Mouse (Mus musculus): ENCODE data around the gene Syne1. TPM values are rescaled to one million over a fixed set of nuclear protein-coding genes. Genes with fewer than 3 reads are reported as not detected.
A peak's percentile ranks its signal among the peaks of the same experiment; 100 is the strongest.

Syne1 gene
- polyA plus RNA-seq, 1 experiment from 2014 or later: 2.4 TPM

- Histone ChIP-seq H3K36me3 (ENCODE audit: control insufficient read depth, insufficient read depth, low read length) (no peaks in the 10 kb centered on the region), H3K27ac (ENCODE audit: low read depth, low read length) (no peak overlapping the region), H3K9me3 (ENCODE audit: control insufficient read depth, low read length) (no peaks in the 10 kb centered on the region), H3K9ac (ENCODE audit: low read length) (no peak overlapping the region), H3K27me3 (ENCODE audit: control insufficient read depth, insufficient read depth, low read length) (no peaks in the 10 kb centered on the region), H3K4me2 (ENCODE audit: low read depth, low read length, severe bottlenecking) (no peak overlapping the region), H3K4me1 (replicated peaks; ENCODE audit: control insufficient read depth, insufficient read depth, low read length) (no peaks in the 10 kb centered on the region), H3K4me3 (ENCODE audit: low read depth, low read length) (no peak overlapping the region)
- no peak for DNase-seq (ENCODE audit: low spot score)
- 93% methylated on average over 8 of the region's 8 CpGs for WGBS
- no peak for ATAC-seq (replicated peaks; ENCODE audit: low FRiP score)
Observed at GRCm38 (mm10) chr10:5570059-5570458, 18.8 kb upstream of the Syne1 start.

DNA sequence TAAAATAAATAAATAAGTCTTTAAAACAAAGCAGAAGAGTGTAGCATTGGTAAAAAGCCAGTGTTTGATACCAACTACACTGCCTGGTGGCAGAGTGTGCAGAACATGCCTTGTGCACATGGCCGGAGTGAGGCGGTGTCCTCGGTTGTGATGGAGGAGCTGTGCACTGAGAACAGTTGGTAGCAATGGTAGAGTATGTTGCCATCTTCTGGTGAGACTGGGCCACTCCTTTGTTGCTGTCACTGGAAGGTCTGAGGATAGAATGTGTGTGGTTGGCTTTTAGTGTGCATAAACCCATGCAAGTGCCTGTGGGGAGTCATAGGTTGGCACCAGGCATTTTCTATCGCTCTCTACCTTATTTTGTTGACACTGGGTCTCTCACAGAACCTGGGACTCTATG lies 17.7 kb upstream of the Syne1 start:
- WGBS: 83% methylated on average over 4 of the region's 4 CpGs

DNA sequence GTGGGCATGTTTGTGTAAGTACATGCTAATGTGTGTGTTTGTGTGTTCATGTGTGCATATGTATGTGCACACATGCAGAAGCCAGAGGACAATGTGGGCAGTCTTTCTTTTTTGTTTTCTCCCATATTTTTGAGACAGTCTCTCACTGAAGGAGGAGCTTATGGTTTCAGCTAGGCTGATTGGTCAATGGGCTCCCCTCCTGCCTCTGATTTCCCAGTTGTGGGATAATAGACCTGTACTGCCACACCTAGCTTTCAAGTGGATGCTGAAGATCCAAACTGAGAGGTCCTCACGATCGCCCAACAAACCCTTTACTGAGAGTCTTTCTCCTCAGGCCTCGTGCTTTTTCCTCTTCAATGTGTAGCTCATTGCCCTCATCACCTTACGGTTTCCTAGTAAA lies 10.4 kb upstream of the Syne1 start:
- no peak overlapping the region for H3K27ac ChIP-seq (ENCODE audit: low read depth, low read length)
- no peaks in the 10 kb centered on the region for H3K4me1 ChIP-seq (replicated peaks; ENCODE audit: control insufficient read depth, insufficient read depth, low read length)
- no peak overlapping the region for H3K4me3 ChIP-seq (ENCODE audit: low read depth, low read length)
- no peaks in the 10 kb centered on the region for H3K27me3 ChIP-seq (ENCODE audit: control insufficient read depth, insufficient read depth, low read length)
- H3K36me3 ChIP-seq (ENCODE audit: control insufficient read depth, insufficient read depth, low read length): no peaks in the 10 kb centered on the region
- H3K9ac ChIP-seq (ENCODE audit: low read length): no peak overlapping the region
- no peak overlapping the region for H3K4me2 ChIP-seq (ENCODE audit: low read depth, low read length, severe bottlenecking)
- 87% methylated on average over 4 of the region's 4 CpGs for WGBS
- no peak for DNase-seq (ENCODE audit: low spot score)
- no peak for ATAC-seq (replicated peaks; ENCODE audit: low FRiP score)
- H3K9me3 ChIP-seq (ENCODE audit: control insufficient read depth, low read length): no peaks in the 10 kb centered on the region

More for the DNA sequence above, 17.7 kb upstream of the Syne1 start:
- ATAC-seq (replicated peaks; ENCODE audit: low FRiP score) (no peak), DNase-seq (ENCODE audit: low spot score) (no peak)
- Histone ChIP-seq H3K9ac (ENCODE audit: low read length) (no peak overlapping the region), H3K27ac (ENCODE audit: low read depth, low read length) (no peak overlapping the region), H3K36me3 (ENCODE audit: control insufficient read depth, insufficient read depth, low read length) (no peaks in the 10 kb centered on the region), H3K27me3 (ENCODE audit: control insufficient read depth, insufficient read depth, low read length) (no peaks in the 10 kb centered on the region), H3K9me3 (ENCODE audit: control insufficient read depth, low read length) (no peaks in the 10 kb centered on the region), H3K4me1 (replicated peaks; ENCODE audit: control insufficient read depth, insufficient read depth, low read length) (no peaks in the 10 kb centered on the region), H3K4me3 (ENCODE audit: low read depth, low read length) (no peak overlapping the region), H3K4me2 (ENCODE audit: low read depth, low read length, severe bottlenecking) (no peak overlapping the region)

- H3K4me2 ChIP-seq (ENCODE audit: low read depth, low read length, severe bottlenecking): no peak overlapping the region
- WGBS: 84% methylated on average over 4 of the region's 4 CpGs
- H3K27me3 ChIP-seq (ENCODE audit: control insufficient read depth, insufficient read depth, low read length): no peaks in the 10 kb centered on the region
- H3K36me3 ChIP-seq (ENCODE audit: control insufficient read depth, insufficient read depth, low read length): no peaks in the 10 kb centered on the region
- H3K4me1 ChIP-seq (replicated peaks; ENCODE audit: control insufficient read depth, insufficient read depth, low read length): no peaks in the 10 kb centered on the region
- H3K9me3 ChIP-seq (ENCODE audit: control insufficient read depth, low read length): no peaks in the 10 kb centered on the region
- no peak for DNase-seq (ENCODE audit: low spot score)
- H3K4me3 ChIP-seq (ENCODE audit: low read depth, low read length): no peak overlapping the region
- no peak overlapping the region for H3K27ac ChIP-seq (ENCODE audit: low read depth, low read length)
- ATAC-seq (replicated peaks; ENCODE audit: low FRiP score): no peak
- no peak overlapping the region for H3K9ac ChIP-seq (ENCODE audit: low read length)
Observed at GRCm38 (mm10) chr10:5560526-5560925, 9.2 kb upstream of the Syne1 start.

- Histone ChIP-seq H3K4me2 (ENCODE audit: low read depth, low read length, severe bottlenecking) (no peak overlapping the region), H3K4me3 (ENCODE audit: low read depth, low read length) (no peak overlapping the region), H3K36me3 (ENCODE audit: control insufficient read depth, insufficient read depth, low read length) (no peaks in the 10 kb centered on the region), H3K9me3 (ENCODE audit: control insufficient read depth, low read length) (no peaks in the 10 kb centered on the region), H3K27me3 (ENCODE audit: control insufficient read depth, insufficient read depth, low read length) (no peaks in the 10 kb centered on the region), H3K4me1 (replicated peaks; ENCODE audit: control insufficient read depth, insufficient read depth, low read length) (no peaks in the 10 kb centered on the region), H3K9ac (ENCODE audit: low read length) (no peak overlapping the region), H3K27ac (ENCODE audit: low read depth, low read length) (no peak overlapping the region)
- DNase-seq (ENCODE audit: low spot score): no peak
- no peak for ATAC-seq (replicated peaks; ENCODE audit: low FRiP score)
Observed at GRCm38 (mm10) chr10:5558808-5559207, 7.5 kb upstream of the Syne1 start.

DNA sequence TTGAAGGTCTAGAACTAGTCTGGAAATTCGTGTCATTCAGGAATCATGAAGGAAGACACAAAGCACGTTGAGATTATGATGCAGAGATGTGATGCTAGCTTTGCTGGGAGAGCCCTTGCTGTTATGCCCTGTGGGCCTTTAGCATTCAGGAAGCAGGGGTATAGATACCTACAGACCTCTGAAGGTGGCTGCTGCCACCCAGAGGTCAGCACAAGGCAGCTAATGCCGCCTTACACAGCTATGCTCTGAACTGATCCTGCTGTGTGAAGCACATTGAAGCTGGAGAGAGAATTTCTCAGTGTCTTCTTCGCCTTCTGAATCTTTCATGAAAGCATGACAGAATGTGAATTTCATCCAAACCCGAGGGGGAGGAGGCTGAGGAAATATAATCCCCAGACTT lies 3.7 kb upstream of the Syne1 start:
- ATAC-seq (replicated peaks; ENCODE audit: low FRiP score): no peak
- peaks cover 2% of the 10 kb centered on the region; the same call in 1 of the 2 replicates for H3K4me1 ChIP-seq (replicated peaks; ENCODE audit: control insufficient read depth, insufficient read depth, low read length)
- H3K4me3 ChIP-seq (ENCODE audit: low read depth, low read length): no peak overlapping the region
- no peak overlapping the region for H3K4me2 ChIP-seq (ENCODE audit: low read depth, low read length, severe bottlenecking)
- no peak overlapping the region for H3K9ac ChIP-seq (ENCODE audit: low read length)
- H3K9me3 ChIP-seq (ENCODE audit: control insufficient read depth, low read length): no peaks in the 10 kb centered on the region
- DNase-seq (ENCODE audit: low spot score): no peak
- H3K27me3 ChIP-seq (ENCODE audit: control insufficient read depth, insufficient read depth, low read length): no peaks in the 10 kb centered on the region
- no peak overlapping the region for H3K27ac ChIP-seq (ENCODE audit: low read depth, low read length)
- H3K36me3 ChIP-seq (ENCODE audit: control insufficient read depth, insufficient read depth, low read length): no peaks in the 10 kb centered on the region
- 24% methylated on average over 5 of the region's 5 CpGs for WGBS

DNA sequence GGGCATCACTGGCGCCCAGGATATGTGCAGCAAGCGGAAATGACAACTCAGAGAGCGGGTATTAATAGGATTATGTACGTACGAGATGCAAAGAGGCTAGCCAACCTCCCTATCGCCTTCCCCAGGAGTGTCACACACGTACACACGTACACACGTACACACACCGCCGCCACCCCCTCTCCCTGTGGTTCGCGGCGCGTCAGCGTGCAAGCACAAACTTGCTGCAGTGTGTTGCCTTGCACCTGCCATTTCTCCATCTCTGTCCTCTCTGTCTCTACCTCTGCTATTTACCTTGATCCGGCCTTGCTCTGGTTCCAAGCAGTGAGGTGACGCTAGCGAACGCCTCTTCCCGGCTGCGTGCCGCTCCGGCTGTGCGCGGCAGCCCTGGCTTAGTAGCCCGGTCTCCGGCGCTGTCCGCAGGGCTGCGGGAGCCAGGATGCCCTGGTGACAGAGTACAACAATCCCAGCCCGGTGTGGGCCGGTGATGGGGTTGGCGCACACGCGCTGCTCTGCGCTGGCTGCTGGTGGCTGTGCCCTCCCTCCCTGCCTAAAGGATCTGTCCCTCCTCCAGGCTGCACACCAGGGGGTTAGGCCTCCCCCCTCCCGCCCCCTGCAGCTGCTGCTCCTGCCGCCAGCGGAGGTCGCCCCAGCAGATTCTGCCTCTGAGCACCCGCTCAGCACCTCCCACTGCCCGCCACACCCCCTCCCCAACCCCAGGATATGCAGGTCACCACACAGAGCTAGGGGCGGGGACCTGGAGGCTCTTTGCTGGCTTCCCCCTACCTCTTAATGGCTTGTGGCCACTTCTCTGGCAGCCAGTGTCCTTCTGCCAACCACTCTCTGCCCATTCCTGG lies 887 bp downstream of the Syne1 start:
- H3K36me3 ChIP-seq (ENCODE audit: control insufficient read depth, insufficient read depth, low read length): no peaks in the 10 kb centered on the region
- H3K4me3 ChIP-seq (ENCODE audit: low read depth, low read length): peak overlapping the region; percentile 49
- DNase-seq (ENCODE audit: low spot score) (peak; percentile 80), ATAC-seq (replicated peaks; ENCODE audit: low FRiP score) (peak; percentile 88)
- 1% methylated on average over 43 of the region's 44 CpGs for WGBS
- H3K27me3 ChIP-seq (ENCODE audit: control insufficient read depth, insufficient read depth, low read length): no peaks in the 10 kb centered on the region
- peak overlapping the region; percentile 95 for H3K4me2 ChIP-seq (ENCODE audit: low read depth, low read length, severe bottlenecking)
- peaks cover 2% of the 10 kb centered on the region; the same call in 1 of the 2 replicates for H3K4me1 ChIP-seq (replicated peaks; ENCODE audit: control insufficient read depth, insufficient read depth, low read length)
- H3K9ac ChIP-seq (ENCODE audit: low read length): peak overlapping the region; percentile 54
- no peak overlapping the region for H3K27ac ChIP-seq (ENCODE audit: low read depth, low read length)
- H3K9me3 ChIP-seq (ENCODE audit: control insufficient read depth, low read length): no peaks in the 10 kb centered on the region

DNA sequence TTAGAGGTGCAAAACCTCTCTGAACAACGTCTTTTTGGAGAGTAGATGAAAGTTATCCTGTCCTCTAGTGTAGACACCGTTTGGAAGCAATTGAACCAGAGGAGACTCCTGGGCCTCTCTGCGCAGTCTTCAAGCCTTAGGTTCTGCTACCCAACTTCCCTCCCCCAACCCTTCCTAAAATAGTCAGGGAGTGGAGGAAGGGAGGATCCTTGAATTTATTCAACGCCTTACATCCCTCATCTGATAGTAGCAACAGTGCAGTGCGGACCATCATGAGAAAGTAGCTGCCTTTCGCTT lies 1.5 kb downstream of the Syne1 start:
- H3K36me3 ChIP-seq (ENCODE audit: control insufficient read depth, insufficient read depth, low read length): no peaks in the 10 kb centered on the region
- H3K9me3 ChIP-seq (ENCODE audit: control insufficient read depth, low read length): no peaks in the 10 kb centered on the region
- peak overlapping the region; percentile 95 for H3K4me2 ChIP-seq (ENCODE audit: low read depth, low read length, severe bottlenecking)
- H3K9ac ChIP-seq (ENCODE audit: low read length): peak overlapping the region; percentile 54
- WGBS: 7% methylated on average over 6 of the region's 6 CpGs
- peak; percentile 45 for ATAC-seq (replicated peaks; ENCODE audit: low FRiP score)
- no peak for DNase-seq (ENCODE audit: low spot score)
- no peaks in the 10 kb centered on the region for H3K27me3 ChIP-seq (ENCODE audit: control insufficient read depth, insufficient read depth, low read length)
- H3K4me3 ChIP-seq (ENCODE audit: low read depth, low read length): peak overlapping the region; percentile 49
- H3K4me1 ChIP-seq (replicated peaks; ENCODE audit: control insufficient read depth, insufficient read depth, low read length): peaks cover 2% of the 10 kb centered on the region; the same call in 1 of the 2 replicates
- H3K27ac ChIP-seq (ENCODE audit: low read depth, low read length): no peak overlapping the region

DNA sequence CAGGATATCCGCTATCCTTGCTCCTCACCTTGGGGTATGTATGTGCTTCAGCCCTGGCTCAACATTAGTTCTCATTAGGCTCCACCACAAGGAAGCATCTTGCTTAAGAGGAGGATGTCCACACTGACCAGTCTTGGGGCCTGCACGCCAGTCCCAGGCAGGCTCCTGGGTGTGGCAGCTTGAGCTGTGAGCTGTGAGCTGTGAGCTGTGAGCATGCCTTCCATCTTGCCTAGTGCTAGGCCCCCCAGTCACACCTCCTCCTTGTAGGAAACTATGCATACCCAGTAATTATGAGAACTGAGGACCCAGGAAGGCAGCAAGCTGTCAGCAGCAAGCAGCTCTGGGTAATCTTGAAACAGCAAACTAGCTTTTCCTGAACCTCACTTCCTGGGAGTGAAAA lies 2.6 kb downstream of the Syne1 start:
- WGBS: 83% methylated on average over 2 of the region's 2 CpGs
- peaks cover 2% of the 10 kb centered on the region; the same call in 1 of the 2 replicates for H3K4me1 ChIP-seq (replicated peaks; ENCODE audit: control insufficient read depth, insufficient read depth, low read length)
- H3K36me3 ChIP-seq (ENCODE audit: control insufficient read depth, insufficient read depth, low read length): no peaks in the 10 kb centered on the region
- H3K9ac ChIP-seq (ENCODE audit: low read length): no peak overlapping the region
- no peak overlapping the region for H3K4me2 ChIP-seq (ENCODE audit: low read depth, low read length, severe bottlenecking)
- no peaks in the 10 kb centered on the region for H3K27me3 ChIP-seq (ENCODE audit: control insufficient read depth, insufficient read depth, low read length)
- DNase-seq (ENCODE audit: low spot score): no peak
- H3K4me3 ChIP-seq (ENCODE audit: low read depth, low read length): no peak overlapping the region
- ATAC-seq (replicated peaks; ENCODE audit: low FRiP score): no peak
- H3K9me3 ChIP-seq (ENCODE audit: control insufficient read depth, low read length): no peaks in the 10 kb centered on the region
- H3K27ac ChIP-seq (ENCODE audit: low read depth, low read length): no peak overlapping the region
